ENCODE assay signal across 19 mouse cellular contexts in genomic region chr16:14409776-14410175, GRCm38 (mm10). TPM values are rescaled to one million over a fixed set of nuclear protein-coding genes. Genes with fewer than 3 reads are reported as not detected.
DNase-seq lines count a peak whose midpoint lies in the region; ATAC-seq lines count a peak whose summit lies in the region.
"Had no signal": no experiment of that assay in that cellular context is flagged by ENCODE, and none has a peak within 500 bp of the region (broad histone marks: within the 10 kb centered on the region; RNA-seq: fewer than 3 reads in every experiment).

No protein-coding gene starts in this region.

- no peak overlapping the region for H3K9ac ChIP-seq in kidney, embryonic 14.5 days (ENCODE audit: low read depth, low read length)
- H3K9ac ChIP-seq: embryonic facial prominence, embryonic 13.5 days; forebrain, embryonic 12.5 days; heart, embryonic 15.5 days; hindbrain, embryonic 15.5 days had no signal

- no peaks in the 10 kb centered on the region for H3K9me3 ChIP-seq in kidney, embryonic 14.5 days (ENCODE audit: control insufficient read depth, low read length)
- H3K9me3 ChIP-seq: embryonic facial prominence, embryonic 13.5 days; forebrain, embryonic 12.5 days; heart, embryonic 10.5 days; heart, embryonic 15.5 days; hindbrain, embryonic 15.5 days had no signal

- H3K27me3 ChIP-seq in kidney, embryonic 14.5 days (ENCODE audit: control insufficient read depth, insufficient read depth, low read length) = no peaks in the 10 kb centered on the region
- H3K27me3 ChIP-seq: embryonic facial prominence, embryonic 13.5 days; forebrain, embryonic 12.5 days; heart, embryonic 15.5 days; hindbrain, embryonic 15.5 days had no signal

- H3K27ac ChIP-seq in kidney, embryonic 14.5 days (ENCODE audit: low read depth, low read length) = no peak overlapping the region
- H3K27ac ChIP-seq: embryonic facial prominence, embryonic 13.5 days; forebrain, embryonic 12.5 days; heart, embryonic 10.5 days; heart, embryonic 15.5 days; hindbrain, embryonic 15.5 days had no signal

- 90% methylated on average over 3 of the region's 3 CpGs for WGBS in kidney, embryonic 14.5 days

- peaks cover 29% of the 10 kb centered on the region; the same call in 1 of the 2 replicates for H3K36me3 ChIP-seq in kidney, embryonic 14.5 days (ENCODE audit: control insufficient read depth, insufficient read depth, low read length)
- H3K36me3 ChIP-seq: heart, embryonic 15.5 days had no signal

- intact Hi-C loops in heart, postnatal 36 days (cut with DNase I) = no loop called here

- no peak overlapping the region for H3K4me2 ChIP-seq in kidney, embryonic 14.5 days (replicated peaks; ENCODE audit: low read depth, low read length)
- H3K4me2 ChIP-seq: embryonic facial prominence, embryonic 13.5 days; forebrain, embryonic 12.5 days; heart, embryonic 15.5 days; hindbrain, embryonic 15.5 days had no signal

- H3K4me1 ChIP-seq in kidney, embryonic 14.5 days (ENCODE audit: control insufficient read depth, insufficient read depth, low read length) = no peaks in the 10 kb centered on the region
- H3K4me1 ChIP-seq: embryonic facial prominence, embryonic 13.5 days; forebrain, embryonic 12.5 days; heart, embryonic 10.5 days; heart, embryonic 15.5 days; hindbrain, embryonic 15.5 days had no signal

- peak; percentile 86 for DNase-seq in heart, adult 11 months
- DNase-seq in heart, postnatal 36 days = no peak
- DNase-seq in layer of hippocampus, adult 9-11 months = peak; percentile 5
- no peak for DNase-seq in layer of hippocampus, postnatal 36 days
- no peak for DNase-seq in right cerebral cortex, postnatal 36 days (ENCODE audit: low spot score in 2 of 2)
- DNase-seq in spleen, adult 18-20 months = no peak
- DNase-seq: adrenal gland, adult 2 months; cerebellum, adult 11-12 months; cerebellum, adult 9-10 months; cerebellum, postnatal 25 days; gastrocnemius, postnatal 14 days had no signal

- peak; percentile 14 to 32; a peak in 1 of 4 replicates for ATAC-seq in hematopoietic stem cell, adult 5-6 weeks (replicated peaks in 1 of 2; ENCODE audit: insufficient read depth in 1 of 2, low FRiP score in 2 of 2, low TSS enrichment in 1 of 2, low read depth in 1 of 2, poor library complexity in 2 of 2, severe bottlenecking in 2 of 2)
- ATAC-seq in kidney, embryonic 14.5 days (ENCODE audit: low FRiP score, low TSS enrichment) = no peak
- ATAC-seq: forebrain, embryonic 16.5 days had no signal

- no peak overlapping the region for H3K4me3 ChIP-seq in kidney, embryonic 14.5 days (ENCODE audit: low read length)
- H3K4me3 ChIP-seq: embryonic facial prominence, embryonic 13.5 days; forebrain, embryonic 12.5 days; heart, embryonic 10.5 days; heart, embryonic 15.5 days; hindbrain, embryonic 15.5 days had no signal

RNA-seq across cellular contexts. Expression of gene Abcc1, which starts 48.4 kb away (rescaled TPM):
- total RNA-seq in heart, postnatal 36 days (2021) = 10 to 100 TPM; 23.5 to 24.5 TPM
- 10 to 100 TPM; 13.1 to 13.6 TPM for total RNA-seq in layer of hippocampus, postnatal 36 days (2021)
- total RNA-seq in hematopoietic stem cell, adult 5-6 weeks (2017) = 56.7 and 59.1 TPM in 2 replicates
- polyA plus RNA-seq in kidney, embryonic 14.5 days (2014; fragmentation: Nextera tagmentation; extraction: Ambion mirVana) = 9.1 and 13.6 TPM in 2 replicates

Comparison
In these comparisons a context has a peak if more than half of its experiments do, and no peak if none do; other contexts are left out.
1. DNase-seq: peak in heart, adult 11 months (single experiment) and layer of hippocampus, adult 9-11 months (single experiment); none in heart, postnatal 36 days (0 of 2), layer of hippocampus, postnatal 36 days (0 of 2), right cerebral cortex, postnatal 36 days (0 of 2) and spleen, adult 18-20 months (0 of 2).